Mouse (Mus musculus) layer of hippocampus, postnatal 25 days (tissue): ENCODE results near the gene Syngap1. TPM values are rescaled to one million over a fixed set of nuclear protein-coding genes. Genes with fewer than 3 reads are reported as not detected.

Experiments used
- DNase-seq, 2 experiments: peaks; one replicate each; pipeline ENCODE4 v3.0.0; 2022; ENCODE audit warnings: mixed read lengths in 2 of 2, low spot score in 1 of 2; ENCODE audit errors: extremely low spot score in 1 of 2
- microRNA-seq, 2 experiments: library from miRNA; unstranded; fragments of <30 nt; microRNA quantifications; one replicate each; pipeline ENCODE4 v1.2.0; 2021
- total RNA-seq, 2 experiments: library from RNA; stranded (reverse); gene quantifications; 2 replicates each; pipeline ENCODE4 v1.2.3; 2021

Syngap1 gene
- total RNA-seq, 2 experiments from 2014 or later, result 399 to 523 TPM

DNA sequence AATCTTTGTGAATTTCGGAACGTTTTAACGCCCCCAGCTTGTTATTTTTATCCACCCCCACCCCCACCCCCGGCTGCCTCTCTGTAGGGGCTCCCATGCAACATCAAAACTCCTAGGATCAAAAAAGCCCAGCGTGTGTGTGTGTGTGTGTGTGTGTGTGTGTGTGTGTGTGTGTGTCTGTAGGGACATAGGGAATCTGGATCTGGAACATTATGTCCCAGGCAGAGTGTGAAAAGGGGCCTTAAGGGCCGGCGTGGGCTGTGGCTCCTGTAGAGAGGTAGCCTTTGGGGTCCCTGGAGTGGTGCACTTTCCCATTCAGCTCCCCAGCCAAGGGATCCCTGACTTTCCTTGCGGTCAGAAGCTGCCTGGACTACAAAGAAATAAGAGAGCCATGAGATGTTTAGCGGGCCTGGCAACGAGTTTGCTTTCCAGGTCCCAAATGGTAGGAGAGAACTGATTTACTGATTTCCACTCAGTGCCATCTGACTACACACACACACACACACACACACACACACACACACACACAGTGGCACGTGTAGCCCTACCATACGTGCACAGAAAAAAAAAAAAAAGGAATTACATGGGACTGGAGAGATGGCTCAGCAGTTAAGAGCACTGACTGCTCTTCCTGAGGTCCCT lies 77.6 kb downstream of the Syngap1 start:
- DNase-seq, result peak; percentile 31 to 36

DNA sequence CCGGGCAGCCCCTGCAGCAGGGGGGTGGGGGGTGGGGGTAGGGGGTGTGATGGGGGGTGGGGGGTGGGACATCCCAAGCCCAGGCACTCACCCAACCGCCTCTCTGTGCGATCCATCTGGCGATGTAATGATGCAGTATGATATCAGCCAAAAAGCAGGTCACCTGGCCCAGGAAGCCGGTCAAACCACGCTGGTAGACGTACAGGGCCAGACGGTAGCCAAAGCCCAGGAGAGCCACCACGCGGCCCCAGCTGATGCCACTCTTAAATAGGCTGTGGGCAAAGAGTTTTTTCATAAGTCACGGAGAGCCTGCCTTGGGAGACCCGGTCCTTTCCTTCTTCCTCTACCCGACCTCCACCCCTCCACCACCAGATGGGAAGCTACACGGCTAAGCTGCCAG lies 80.0 kb downstream of the Syngap1 start:
- DNase-seq, result no peak

DNA sequence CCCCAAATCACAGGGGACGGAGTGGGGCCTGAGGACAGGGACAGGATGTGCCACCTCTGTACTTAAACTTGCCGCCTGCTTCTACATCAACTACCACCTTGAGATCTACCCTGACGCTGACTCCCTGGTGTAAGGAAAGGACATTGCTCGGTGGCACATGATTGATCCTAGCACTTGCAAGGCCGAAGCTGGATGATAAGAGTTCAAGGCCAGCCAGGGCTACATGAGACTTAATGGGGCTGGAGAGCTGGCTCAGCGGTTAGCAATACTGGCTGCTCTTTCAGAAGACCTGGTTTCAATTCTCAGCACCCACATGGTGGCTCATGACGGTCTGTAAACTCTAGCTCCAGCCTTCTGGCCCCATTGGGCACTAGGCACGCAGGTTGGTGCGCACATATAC lies 80.7 kb downstream of the Syngap1 start:
- DNase-seq, result no peak

Small RNA genes within 50 kb of the gene (microRNA-seq; reads per million reads assigned to microRNA genes)
- 0 reads per million in 2 experiments for gene Gm27775
- gene Mir3083, result 21.9 to 33.3 reads per million in 2 experiments
- gene Mir6968, result 1.1 to 4.6 reads per million in 2 experiments

Other genes with a start within 250 kb of the Syngap1 start
- 10 to 100 TPM; 69.0 to 70.2 TPM for gene Crebrf, start 225.6 kb upstream of the Syngap1 start, total RNA-seq
- 10 to 100 TPM; 28.7 to 29.7 TPM for gene Bnip1, start 160.2 kb upstream of the Syngap1 start, total RNA-seq
- gene Nkx2-5, start 96.2 kb upstream of the Syngap1 start, total RNA-seq, result not detected
- 1 to 10 TPM; 2.9 to 3.1 TPM for gene Kifc5b, start 24.2 kb upstream of the Syngap1 start, total RNA-seq
- gene Phf1, start 8.2 kb upstream of the Syngap1 start, total RNA-seq, result 10 to 100 TPM; 27.0 to 29.4 TPM
- gene Cuta, start 1.7 kb upstream of the Syngap1 start, total RNA-seq, result 100 to 1,000 TPM; 100 to 113 TPM
- 10 to 100 TPM; 14.8 to 16.2 TPM for gene Zbtb9, start 31.9 kb downstream of the Syngap1 start, total RNA-seq
- 10 to 100 TPM; 15.4 to 16.3 TPM for gene Bak1, start 87.8 kb downstream of the Syngap1 start, total RNA-seq
- 1 to 10 TPM; 1.5 to 2.1 TPM for gene Itpr3, start 116.1 kb downstream of the Syngap1 start, total RNA-seq
- 100 to 1,000 TPM; 199 to 213 TPM for gene Uqcc2, start 192.7 kb downstream of the Syngap1 start, total RNA-seq
- under 1 TPM; 0.21 to 0.30 TPM for gene Ip6k3, start 226.5 kb downstream of the Syngap1 start, total RNA-seq